Mouse (Mus musculus) myocyte (in vitro differentiated cells): ENCODE results near the gene Gm49405. TPM values are rescaled to one million over a fixed set of nuclear protein-coding genes. Genes with fewer than 3 reads are reported as not detected.

Experiments
- H3K27me3 ChIP-seq: one replicate; pipeline ENCODE4 v1.6.1; 2011; ENCODE audit not compliant: control insufficient read depth, insufficient read depth, insufficient read length
- H3K36me3 ChIP-seq: one replicate; pipeline ENCODE4 v1.6.1; 2011; ENCODE audit not compliant: control insufficient read depth, insufficient read depth
- H3K4me2 ChIP-seq: one replicate; pipeline ENCODE4 v1.6.1; 2011; ENCODE audit warnings: low read depth, control low read depth
- H3K4me3 ChIP-seq: one replicate; pipeline ENCODE4 v1.5.1; 2011; ENCODE audit warnings: mild to moderate bottlenecking, control low read depth, moderate library complexity
- H3K79me2 ChIP-seq: one replicate; pipeline ENCODE4 v1.6.1; 2011; ENCODE audit not compliant: control insufficient read depth, insufficient read depth
- H3ac ChIP-seq: one replicate; pipeline ENCODE4 v1.6.1; 2011; ENCODE audit not compliant: control insufficient read depth, insufficient read length
- CEBPB ChIP-seq: IDR thresholded peaks from 2 replicates; pipeline ENCODE4 v1.6.1; 2011; ENCODE audit warnings: mild to moderate bottlenecking, moderate library complexity; ENCODE audit not compliant: poor library complexity, insufficient read depth, severe bottlenecking
- E2F4 ChIP-seq: IDR thresholded peaks from one replicate; pipeline ENCODE4 v1.6.1; 2011; ENCODE audit warnings: mild to moderate bottlenecking, control low read depth, moderate library complexity; ENCODE audit not compliant: insufficient read depth
- MAX ChIP-seq: IDR thresholded peaks from one replicate; pipeline ENCODE4 v1.6.1; 2011; ENCODE audit warnings: low read depth, mild to moderate bottlenecking, control low read depth
- MYOD1 ChIP-seq, 3 experiments: IDR thresholded peaks; one replicate each; pipeline ENCODE4 v1.6.1; 2011; ENCODE audit warnings: control low read depth in 2 of 3, low read depth in 2 of 3, mild to moderate bottlenecking in 2 of 3, moderate library complexity in 1 of 3; ENCODE audit not compliant: insufficient read length in 2 of 3, control insufficient read depth in 1 of 3
- MYOG ChIP-seq, 3 experiments: IDR thresholded peaks; one replicate each; pipeline ENCODE4 v1.6.1; 2011; ENCODE audit warnings: control low read depth in 2 of 3, low read depth in 2 of 3, mild to moderate bottlenecking in 2 of 3; ENCODE audit not compliant: insufficient read length in 2 of 3, control insufficient read depth in 1 of 3, insufficient read depth in 1 of 3
- POLR2A ChIP-seq: IDR thresholded peaks from one replicate; pipeline ENCODE4 v1.6.1; 2011; ENCODE audit warnings: low read depth, mild to moderate bottlenecking, control low read depth, moderate library complexity; ENCODE audit not compliant: insufficient read length
- POLR2AphosphoS2 ChIP-seq: IDR thresholded peaks from one replicate; pipeline ENCODE4 v1.6.1; 2011; ENCODE audit warnings: low read depth, control low read depth; ENCODE audit not compliant: insufficient read length
- REST ChIP-seq: IDR thresholded peaks from one replicate; pipeline ENCODE4 v1.6.1; 2011; ENCODE audit warnings: mild to moderate bottlenecking, control low read depth, moderate library complexity; ENCODE audit not compliant: insufficient read depth, insufficient read length
- SRF ChIP-seq: IDR thresholded peaks from one replicate; pipeline ENCODE4 v1.6.1; 2011; ENCODE audit warnings: low read depth; ENCODE audit not compliant: control insufficient read depth, insufficient read length
- TCF12 ChIP-seq: IDR thresholded peaks from one replicate; pipeline ENCODE4 v1.6.1; 2011; ENCODE audit warnings: mild to moderate bottlenecking, control low read depth; ENCODE audit not compliant: poor library complexity, insufficient read depth, severe bottlenecking
- TCF3 ChIP-seq: IDR thresholded peaks from one replicate; pipeline ENCODE4 v1.6.1; 2011; ENCODE audit warnings: low read depth, control low read depth; ENCODE audit not compliant: insufficient read length
- USF1 ChIP-seq: IDR thresholded peaks from one replicate; pipeline ENCODE4 v1.6.1; 2011; ENCODE audit warnings: low read depth, mild to moderate bottlenecking, control low read depth, moderate library complexity
- polyA plus RNA-seq: library from polyadenylated mRNA; unstranded; fragments of >200 nt; fragmentation: generic; extraction: Trizol; gene quantifications from one replicate; pipeline ENCODE4 v1.2.1, GENCODE M21; 2012; ENCODE audit warnings: missing spikeins

Gene Gm49405
- polyA plus RNA-seq, 1 experiment: 0.50 TPM

GRCm38 (mm10) chr19:4052516-4053030 is 52.1 kb downstream of the Gm49405 start:
- Histone ChIP-seq H3ac (no peak overlapping the region), H3K4me3 (no peak overlapping the region), H3K36me3 (no peaks in the 10 kb centered on the region), H3K79me2 (no peaks in the 10 kb centered on the region), H3K4me2 (no peak overlapping the region), H3K27me3 (no peaks in the 10 kb centered on the region)
- TF ChIP-seq MAX: no peak
- TF ChIP-seq POLR2A: no peak
- no peak for TF ChIP-seq E2F4
- TF ChIP-seq CEBPB: no peak
- TF ChIP-seq MYOD1 (IDR thresholded peaks at IDR 0.05; ENCODE audit: control insufficient read depth in 1 of 3, insufficient read length in 2 of 3, low read depth in 2 of 3): no peak
- TF ChIP-seq REST: no peak
- no peak for TF ChIP-seq POLR2AphosphoS2
- TF ChIP-seq USF1: no peak
- TF ChIP-seq SRF: no peak
- no peak for TF ChIP-seq MYOG (IDR thresholded peaks at IDR 0.05; ENCODE audit: control insufficient read depth in 1 of 3, insufficient read depth in 1 of 3, insufficient read length in 2 of 3, low read depth in 2 of 3)
- no peak for TF ChIP-seq TCF12
- TF ChIP-seq TCF3: no peak

GRCm38 (mm10) chr19:4054613-4055012 is 54.2 kb downstream of the Gm49405 start:
- no peak overlapping the region for H3K4me3 ChIP-seq
- no peak overlapping the region for H3K4me2 ChIP-seq
- no peak for TF ChIP-seq MYOD1 (IDR thresholded peaks at IDR 0.05; ENCODE audit: control insufficient read depth in 1 of 3, insufficient read length in 2 of 3, low read depth in 2 of 3)
- no peak for TF ChIP-seq TCF3
- no peak for TF ChIP-seq POLR2A
- TF ChIP-seq MYOG (IDR thresholded peaks at IDR 0.05; ENCODE audit: control insufficient read depth in 1 of 3, insufficient read depth in 1 of 3, insufficient read length in 2 of 3, low read depth in 2 of 3): no peak
- no peak for TF ChIP-seq CEBPB
- TF ChIP-seq MAX: no peak
- TF ChIP-seq REST: no peak
- TF ChIP-seq POLR2AphosphoS2: no peak
- no peak for TF ChIP-seq TCF12
- TF ChIP-seq SRF: no peak
- TF ChIP-seq E2F4: no peak
- no peak for TF ChIP-seq USF1
- no peaks in the 10 kb centered on the region for H3K36me3 ChIP-seq
- no peaks in the 10 kb centered on the region for H3K27me3 ChIP-seq
- no peaks in the 10 kb centered on the region for H3K79me2 ChIP-seq
- no peak overlapping the region for H3ac ChIP-seq

Other genes starting within 250 kb of the Gm49405 start
- gene Kmt5b, start 233.2 kb upstream of the Gm49405 start, polyA plus RNA-seq: 8.0 TPM
- 35.5 TPM for gene Chka, start 148.9 kb upstream of the Gm49405 start, polyA plus RNA-seq
- gene Tcirg1, start 93.5 kb upstream of the Gm49405 start, polyA plus RNA-seq: 50.9 TPM
- 482 TPM for gene Ndufs8, start 87.9 kb upstream of the Gm49405 start, polyA plus RNA-seq
- 51.8 TPM for gene Aldh3b1, start 70.8 kb upstream of the Gm49405 start, polyA plus RNA-seq
- 4.0 TPM for gene Unc93b1, start 65.4 kb upstream of the Gm49405 start, polyA plus RNA-seq
- 1.2 TPM for gene Aldh3b3, start 42.0 kb upstream of the Gm49405 start, polyA plus RNA-seq
- gene Aldh3b2, start 28.3 kb upstream of the Gm49405 start, polyA plus RNA-seq: 0.11 TPM
- gene Acy3, start 14.1 kb upstream of the Gm49405 start, polyA plus RNA-seq: 6.3 TPM
- 0.04 TPM for gene Tbx10, start 7.9 kb upstream of the Gm49405 start, polyA plus RNA-seq
- gene Nudt8, start within 50 bp of the Gm49405 start, polyA plus RNA-seq: 36.9 TPM
- gene Doc2g, start 2.7 kb downstream of the Gm49405 start, polyA plus RNA-seq: 2.5 TPM
- 405 TPM for gene Ndufv1, start 12.2 kb downstream of the Gm49405 start, polyA plus RNA-seq
- gene Gstp1, start 37.4 kb downstream of the Gm49405 start, polyA plus RNA-seq: 768 TPM
- 6.7 TPM for gene Gstp2, start 45.4 kb downstream of the Gm49405 start, polyA plus RNA-seq
- 0.25 TPM for gene Gstp3, start 58.9 kb downstream of the Gm49405 start, polyA plus RNA-seq
- gene Cabp2, start 81.0 kb downstream of the Gm49405 start, polyA plus RNA-seq: not detected
- gene Cdk2ap2, start 96.6 kb downstream of the Gm49405 start, polyA plus RNA-seq: 148 TPM
- gene Pitpnm1, start 99.4 kb downstream of the Gm49405 start, polyA plus RNA-seq: 42.3 TPM
- gene Aip, start 125.2 kb downstream of the Gm49405 start, polyA plus RNA-seq: 250 TPM
- not detected for gene Gpr152, start 139.2 kb downstream of the Gm49405 start, polyA plus RNA-seq
- 0.10 TPM for gene Cabp4, start 143.4 kb downstream of the Gm49405 start, polyA plus RNA-seq
- 238 TPM for gene Coro1b, start 148.0 kb downstream of the Gm49405 start, polyA plus RNA-seq
- gene Ptprcap, start 153.0 kb downstream of the Gm49405 start, polyA plus RNA-seq: 4.9 TPM
- gene Rps6kb2, start 162.7 kb downstream of the Gm49405 start, polyA plus RNA-seq: 42.0 TPM
- gene Carns1, start 174.9 kb downstream of the Gm49405 start, polyA plus RNA-seq: 8.2 TPM
- 0.67 TPM for gene Tbc1d10c, start 190.7 kb downstream of the Gm49405 start, polyA plus RNA-seq
- gene Ppp1ca, start 191.4 kb downstream of the Gm49405 start, polyA plus RNA-seq: 702 TPM
- 16.7 TPM for gene Rad9a, start 201.0 kb downstream of the Gm49405 start, polyA plus RNA-seq
- gene Clcf1, start 213.6 kb downstream of the Gm49405 start, polyA plus RNA-seq: 11.5 TPM
- gene AC109138.7, start 213.7 kb downstream of the Gm49405 start, polyA plus RNA-seq: not detected
- gene Pold4, start 231.3 kb downstream of the Gm49405 start, polyA plus RNA-seq: 166 TPM